Mouse (Mus musculus) forebrain, embryonic 16.5 days (tissue): ENCODE data around the gene Pik3ip1. TPM values are rescaled to one million over a fixed set of nuclear protein-coding genes. Genes with fewer than 3 reads are reported as not detected.

Source experiments
- polyA plus RNA-seq: library from polyadenylated mRNA; unstranded; fragments of >200 nt; fragmentation: Nextera tagmentation; extraction: Ambion mirVana; gene quantifications from 2 replicates; pipeline ENCODE4 v1.2.1, GENCODE M21; 2015

Gene Pik3ip1
- polyA plus RNA-seq, 1 experiment from 2014 or later: 36.1 TPM

Other genes with a start within 250 kb of the Pik3ip1 start
- 17.2 and 23.9 TPM in 2 replicates for gene Sfi1, start 136.9 kb upstream of the Pik3ip1 start, polyA plus RNA-seq
- gene Eif4enif1, start 128.0 kb upstream of the Pik3ip1 start, polyA plus RNA-seq: 40.9 and 54.9 TPM in 2 replicates
- gene Drg1, start 64.0 kb upstream of the Pik3ip1 start, polyA plus RNA-seq: 252 and 276 TPM in 2 replicates
- 56.6 and 58.2 TPM in 2 replicates for gene Patz1, start 41.5 kb upstream of the Pik3ip1 start, polyA plus RNA-seq
- gene Limk2, start 78.8 kb downstream of the Pik3ip1 start, polyA plus RNA-seq: 110 and 127 TPM in 2 replicates
- 42.6 and 43.2 TPM in 2 replicates for gene Rnf185, start 122.0 kb downstream of the Pik3ip1 start, polyA plus RNA-seq
- gene Pla2g3, start 157.9 kb downstream of the Pik3ip1 start, polyA plus RNA-seq: 0.89 and 1.0 TPM in 2 replicates
- 2.9 and 4.9 TPM in 2 replicates for gene Inpp5j, start 174.4 kb downstream of the Pik3ip1 start, polyA plus RNA-seq
- gene Selenom, start 184.3 kb downstream of the Pik3ip1 start, polyA plus RNA-seq: 39.5 and 52.0 TPM in 2 replicates
- gene Smtn, start 210.2 kb downstream of the Pik3ip1 start, polyA plus RNA-seq: 17.7 and 20.9 TPM in 2 replicates